Mouse (Mus musculus) bone marrow, adult 2 months (tissue): ENCODE measurements around the gene Slc9a3r2.

ENCODE experiments used
- CTCF ChIP-seq: fragments of 200-500 bp; IDR thresholded peaks from 2 replicates; pipeline ENCODE4 v1.5.1; 2011; ENCODE audit warnings: low read length, control low read depth; ENCODE audit not compliant: control insufficient read depth, insufficient read depth
- POLR2A ChIP-seq: fragments of 200-500 bp; IDR thresholded peaks from 2 replicates; pipeline ENCODE4 v1.6.1; 2011; ENCODE audit warnings: low read depth, mild to moderate bottlenecking, control low read depth, low read length, borderline replicate concordance; ENCODE audit not compliant: control insufficient read depth

DNA sequence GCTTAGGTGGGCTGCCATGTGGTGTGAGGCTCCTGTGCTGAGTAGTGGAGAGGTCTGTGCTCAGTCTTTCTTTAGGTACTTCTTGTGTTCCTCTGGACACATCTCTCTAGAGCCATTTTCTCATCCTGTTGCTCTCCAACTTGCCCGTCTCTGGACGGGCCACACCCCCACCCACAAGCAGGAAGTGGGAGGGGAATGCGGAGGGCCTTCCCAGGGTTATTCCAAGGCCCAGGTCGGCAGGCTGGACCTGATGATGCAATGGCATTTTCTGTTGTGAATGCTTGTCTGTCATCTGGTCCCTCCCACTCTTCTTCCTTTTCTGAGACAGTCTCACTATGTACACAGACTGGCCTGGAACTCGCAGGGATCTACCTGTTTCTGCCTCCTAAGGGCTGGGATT lies 22.0 kb upstream of the Slc9a3r2 start:
- no peak for TF ChIP-seq POLR2A
- no peak for TF ChIP-seq CTCF
